22 mouse cellular contexts compared by ENCODE assay signal in the genomic region with DNA sequence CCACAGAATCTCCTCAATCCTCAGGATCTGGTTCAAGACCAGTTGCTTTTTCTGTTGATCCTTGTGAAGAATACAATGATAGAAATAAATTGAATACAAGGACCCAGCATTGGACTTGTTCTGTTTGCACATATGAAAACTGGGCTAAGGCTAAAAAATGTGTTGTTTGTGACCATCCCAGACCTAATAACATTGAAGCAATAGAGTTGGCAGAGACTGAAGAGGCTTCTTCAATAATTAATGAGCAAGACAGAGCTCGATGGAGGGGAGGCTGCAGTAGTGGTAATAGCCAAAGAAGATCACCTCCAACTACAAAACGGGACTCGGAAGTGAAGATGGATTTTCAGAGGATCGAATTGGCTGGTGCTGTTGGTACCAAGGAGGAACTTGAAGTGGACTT.
"Had no signal": no experiment of that assay in that cellular context is flagged by ENCODE, and none has a peak within 500 bp of the region (broad histone marks: within the 10 kb centered on the region; RNA-seq: fewer than 3 reads in every experiment).

No protein-coding gene starts in this region.

- H3K4me3 ChIP-seq: layer of hippocampus, adult 2 months; limb, embryonic 10.5 days; limb, embryonic 13.5 days; liver, embryonic 12.5 days; liver, embryonic 15.5 days; midbrain, embryonic 12.5 days; midbrain, embryonic 15.5 days; neural tube, embryonic 12.5 days; neural tube, embryonic 15.5 days had no signal

- H3K9me3 ChIP-seq: limb, embryonic 10.5 days; limb, embryonic 13.5 days; liver, embryonic 12.5 days; liver, embryonic 15.5 days; midbrain, embryonic 12.5 days; midbrain, embryonic 15.5 days; neural tube, embryonic 12.5 days; neural tube, embryonic 15.5 days had no signal

- H3K4me1 ChIP-seq: limb, embryonic 10.5 days; limb, embryonic 13.5 days; liver, embryonic 12.5 days; liver, embryonic 15.5 days; midbrain, embryonic 12.5 days; midbrain, embryonic 15.5 days; neural tube, embryonic 12.5 days; neural tube, embryonic 15.5 days had no signal

- H3K27me3 ChIP-seq: limb, embryonic 13.5 days; liver, embryonic 12.5 days; liver, embryonic 15.5 days; midbrain, embryonic 12.5 days; midbrain, embryonic 15.5 days; neural tube, embryonic 12.5 days; neural tube, embryonic 15.5 days had no signal

- H3K4me2 ChIP-seq: limb, embryonic 13.5 days; liver, embryonic 12.5 days; liver, embryonic 15.5 days; midbrain, embryonic 12.5 days; midbrain, embryonic 15.5 days; neural tube, embryonic 12.5 days; neural tube, embryonic 15.5 days had no signal

- DNase-seq: kidney, adult 8-10 months; kidney, postnatal 25 days; layer of hippocampus, adult 9-11 months; lung, adult 2 months; right cerebral cortex, adult 18-20 months; right cerebral cortex, postnatal 14 days; right cerebral cortex, postnatal 4 days; thymus, adult 2 months; thymus, postnatal 14 days; thymus, postnatal 4 days had no signal

- H3K36me3 ChIP-seq: limb, embryonic 10.5 days; limb, embryonic 13.5 days; liver, embryonic 15.5 days; midbrain, embryonic 12.5 days; midbrain, embryonic 15.5 days; neural tube, embryonic 12.5 days; neural tube, embryonic 15.5 days had no signal

- H3K9ac ChIP-seq: limb, embryonic 13.5 days; liver, embryonic 12.5 days; liver, embryonic 15.5 days; midbrain, embryonic 12.5 days; midbrain, embryonic 15.5 days; neural tube, embryonic 12.5 days; neural tube, embryonic 15.5 days had no signal

- ATAC-seq: inflammation-experienced regulatory T-cells, adult 6 months; intestine, embryonic 16.5 days; liver, embryonic 12.5 days; midbrain, embryonic 15.5 days had no signal

- H3K27ac ChIP-seq: layer of hippocampus, adult 2 months; limb, embryonic 10.5 days; limb, embryonic 13.5 days; liver, embryonic 12.5 days; liver, embryonic 15.5 days; macrophage; midbrain, embryonic 12.5 days; midbrain, embryonic 15.5 days; neural tube, embryonic 12.5 days; neural tube, embryonic 15.5 days had no signal
